Mouse (Mus musculus): ENCODE results near the gene Olfr305. TPM values are rescaled to one million over a fixed set of nuclear protein-coding genes. Genes with fewer than 3 reads are reported as not detected.

Gene Olfr305
- polyA plus RNA-seq, 1 experiment from 2014 or later, result not detected

Other genes with a start within 250 kb of the Olfr305 start
- gene Vmn2r75, start 195.2 kb downstream of the Olfr305 start, polyA plus RNA-seq (2016; fragmentation: Nextera tagmentation; extraction: Ambion mirVana), result not detected in 2 replicates
- gene Vmn2r76, start 120.6 kb downstream of the Olfr305 start, polyA plus RNA-seq (2016; fragmentation: Nextera tagmentation; extraction: Ambion mirVana), result not detected in 2 replicates
- not detected in 2 replicates for gene Olfr310, start 89.8 kb downstream of the Olfr305 start, polyA plus RNA-seq (2016; fragmentation: Nextera tagmentation; extraction: Ambion mirVana)
- not detected in 2 replicates for gene Olfr309, start 53.2 kb downstream of the Olfr305 start, polyA plus RNA-seq (2016; fragmentation: Nextera tagmentation; extraction: Ambion mirVana)
- gene Olfr308, start 41.3 kb downstream of the Olfr305 start, polyA plus RNA-seq (2016; fragmentation: Nextera tagmentation; extraction: Ambion mirVana), result not detected in 2 replicates
- gene Olfr307, start 29.3 kb downstream of the Olfr305 start, polyA plus RNA-seq (2016; fragmentation: Nextera tagmentation; extraction: Ambion mirVana), result not detected in 2 replicates
- gene Olfr304, start 19.7 kb upstream of the Olfr305 start, polyA plus RNA-seq (2016; fragmentation: Nextera tagmentation; extraction: Ambion mirVana), result not detected in 2 replicates
- gene Olfr303, start 30.9 kb upstream of the Olfr305 start, polyA plus RNA-seq (2016; fragmentation: Nextera tagmentation; extraction: Ambion mirVana), result not detected in 2 replicates
- gene Olfr301, start 36.9 kb upstream of the Olfr305 start, polyA plus RNA-seq (2016; fragmentation: Nextera tagmentation; extraction: Ambion mirVana), result not detected in 2 replicates
- gene Olfr299, start 93.0 kb upstream of the Olfr305 start, polyA plus RNA-seq (2016; fragmentation: Nextera tagmentation; extraction: Ambion mirVana), result not detected in 2 replicates
- gene Olfr298, start 125.6 kb upstream of the Olfr305 start, polyA plus RNA-seq (2016; fragmentation: Nextera tagmentation; extraction: Ambion mirVana), result not detected in 2 replicates
- gene Olfr297, start 153.0 kb upstream of the Olfr305 start, polyA plus RNA-seq (2016; fragmentation: Nextera tagmentation; extraction: Ambion mirVana), result not detected in 2 replicates
- gene Olfr295, start 216.9 kb upstream of the Olfr305 start, polyA plus RNA-seq (2016; fragmentation: Nextera tagmentation; extraction: Ambion mirVana), result not detected in 2 replicates
- not detected in 2 replicates for gene Olfr294, start 249.7 kb upstream of the Olfr305 start, polyA plus RNA-seq (2016; fragmentation: Nextera tagmentation; extraction: Ambion mirVana)